Mouse (Mus musculus) embryonic facial prominence, embryonic 13.5 days (tissue): Measurements from ENCODE around the gene Ube2g1. TPM values are rescaled to one million over a fixed set of nuclear protein-coding genes. Genes with fewer than 3 reads are reported as not detected.
"Not testable (repeated sequence)": the region's sequence is repeated elsewhere in the genome, so short reads cannot be mapped to it uniquely, and the experiment has no call there.

Experiments
- ATAC-seq: fragments of 200-750 bp; cut with Nextera tagmentation; 2 replicates; pipeline ENCODE4 v1.8.0; 2017; ENCODE audit warnings: low read depth; ENCODE audit not compliant: insufficient number of reproducible peaks, insufficient read depth, low FRiP score, low TSS enrichment
- H3K27ac ChIP-seq: fragments of 300-500 bp; sonication (generic); 2 replicates; pipeline ENCODE4 v1.5.1; 2015; ENCODE audit warnings: moderate library complexity, mild to moderate bottlenecking, inconsistent platforms
- H3K27me3 ChIP-seq: fragments of 300-500 bp; sonication (generic); 2 replicates; pipeline ENCODE4 v1.6.1; 2015; ENCODE audit warnings: mild to moderate bottlenecking, inconsistent platforms
- H3K36me3 ChIP-seq: fragments of 300-500 bp; sonication (generic); 2 replicates; pipeline ENCODE4 v1.6.1; 2015; ENCODE audit warnings: mild to moderate bottlenecking, inconsistent platforms
- H3K4me1 ChIP-seq: fragments of 300-500 bp; sonication (generic); 2 replicates; pipeline ENCODE4 v1.6.1; 2015; ENCODE audit warnings: inconsistent platforms
- H3K4me2 ChIP-seq: fragments of 300-500 bp; sonication (generic); 2 replicates; pipeline ENCODE4 v1.6.1; 2015; ENCODE audit warnings: moderate library complexity, mild to moderate bottlenecking, inconsistent platforms
- H3K4me3 ChIP-seq: fragments of 300-500 bp; sonication (generic); 2 replicates; pipeline ENCODE4 v1.5.1; 2015; ENCODE audit warnings: mild to moderate bottlenecking, inconsistent platforms
- H3K9ac ChIP-seq: fragments of 300-500 bp; sonication (generic); 2 replicates; pipeline ENCODE4 v1.6.1; 2015; ENCODE audit warnings: mild to moderate bottlenecking, inconsistent platforms
- H3K9me3 ChIP-seq: fragments of 300-500 bp; sonication (generic); 2 replicates; pipeline ENCODE4 v1.6.1; 2016; ENCODE audit warnings: inconsistent platforms
- WGBS: fragments of 180-500 bp; shearing (Covaris S2); methylation state at CpG from one replicate; pipeline ENCODE4 v1.1.7; 2015; ENCODE audit warnings: mixed read lengths; 5-methylcytosine and 5-hydroxymethylcytosine counted together
- polyA plus RNA-seq: library from polyadenylated mRNA; unstranded; fragments of >200 nt; fragmentation: Nextera tagmentation; extraction: Ambion mirVana; gene quantifications from 2 replicates; pipeline ENCODE4 v1.2.1, GENCODE M21; 2015

Gene Ube2g1
- polyA plus RNA-seq, 1 experiment from 2014 or later: 75.3 TPM

DNA sequence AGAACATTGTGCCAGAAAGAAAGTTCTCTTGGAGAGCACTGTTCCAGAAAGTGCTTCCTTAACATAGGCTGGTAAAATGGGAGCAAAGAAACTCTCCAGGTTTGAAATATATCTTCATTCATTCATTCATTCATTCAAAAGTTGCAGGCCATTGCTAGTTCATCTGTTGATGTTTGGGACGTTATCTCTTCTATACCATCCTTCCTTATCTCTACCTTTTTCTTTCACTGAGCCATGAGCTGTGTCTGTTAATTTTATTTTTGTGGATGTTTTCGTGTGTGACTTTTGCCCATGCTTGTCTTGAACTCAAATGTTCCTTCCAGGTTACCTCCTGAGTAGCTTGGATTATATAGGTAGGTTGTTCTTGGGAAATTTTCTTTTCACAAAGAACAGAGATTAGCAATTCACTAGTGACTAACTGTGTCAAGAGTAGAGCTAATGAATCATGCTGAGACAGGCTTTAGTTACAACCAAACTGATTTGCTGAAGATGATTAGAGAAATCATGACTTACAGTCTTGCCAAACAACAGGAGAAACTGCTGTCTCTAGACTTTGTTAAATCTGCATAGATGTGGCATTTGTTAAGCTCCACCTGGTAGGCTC lies 89.4 kb downstream of the Ube2g1 start:
- H3K9me3 ChIP-seq: no peaks in the 10 kb centered on the region
- no peaks in the 10 kb centered on the region for H3K27me3 ChIP-seq
- peaks cover 10% of the 10 kb centered on the region for H3K4me1 ChIP-seq
- H3K36me3 ChIP-seq: no peaks in the 10 kb centered on the region
- no peak overlapping the region for H3K4me2 ChIP-seq
- H3K27ac ChIP-seq: no peak overlapping the region
- no peak overlapping the region for H3K4me3 ChIP-seq
- H3K9ac ChIP-seq: no peak overlapping the region
- ATAC-seq: no peak
- WGBS: 91% methylated on average over 2 of the region's 2 CpGs

DNA sequence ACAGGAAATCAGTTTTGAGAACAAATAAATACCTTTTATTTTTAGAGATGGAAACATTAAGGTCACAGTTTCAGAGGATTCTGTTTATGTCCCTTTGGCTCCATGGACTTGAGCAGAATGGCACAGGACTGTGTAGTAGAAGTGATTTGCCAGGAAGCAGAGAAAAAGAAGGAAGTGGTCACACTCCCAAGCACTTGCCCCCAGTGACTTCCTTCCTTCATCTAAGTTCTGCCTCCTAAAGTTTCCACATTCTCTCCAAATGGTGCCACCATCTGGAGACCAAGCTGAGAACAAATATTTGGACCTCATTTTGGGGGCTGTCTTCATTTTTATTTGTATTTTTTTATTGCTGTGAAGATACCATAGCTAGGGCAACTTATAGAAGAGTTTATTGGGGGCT lies 90.2 kb downstream of the Ube2g1 start:
- ATAC-seq: no peak
- no peaks in the 10 kb centered on the region for H3K36me3 ChIP-seq
- no peak overlapping the region for H3K4me2 ChIP-seq
- H3K4me1 ChIP-seq: 0 out of 2 replicates have a peak, but pooled peaks cover 3% of the 10 kb centered on the region
- H3K9ac ChIP-seq: no peak overlapping the region
- no peaks in the 10 kb centered on the region for H3K27me3 ChIP-seq
- no peak overlapping the region for H3K4me3 ChIP-seq
- H3K27ac ChIP-seq: no peak overlapping the region
- H3K9me3 ChIP-seq: no peaks in the 10 kb centered on the region

DNA sequence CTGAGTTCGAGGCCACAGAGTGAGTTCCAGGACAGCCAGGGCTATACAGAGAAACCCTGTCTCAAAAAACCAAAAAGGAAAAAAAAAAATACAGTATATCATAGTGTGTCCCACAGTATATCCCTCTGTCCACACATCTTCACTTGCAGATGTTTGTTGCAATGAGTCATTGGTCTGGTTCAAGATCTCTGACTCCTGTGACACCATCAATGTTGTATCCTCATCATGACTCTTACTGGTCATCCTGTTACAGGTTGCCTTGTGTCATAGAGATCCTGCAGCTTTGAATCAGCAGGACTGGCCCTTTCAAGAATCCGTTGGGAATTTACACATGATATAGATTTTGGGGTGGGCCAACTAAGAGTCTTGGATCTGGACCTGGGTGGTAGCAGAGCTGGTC lies 98.0 kb downstream of the Ube2g1 start:
- 92% methylated on average over 2 of the region's 2 CpGs for WGBS
- not testable (repeated sequence) for H3K4me3 ChIP-seq, H3K27ac ChIP-seq, ATAC-seq, H3K9ac ChIP-seq, H3K9me3 ChIP-seq, H3K4me2 ChIP-seq, H3K36me3 ChIP-seq, H3K4me1 ChIP-seq, H3K27me3 ChIP-seq

DNA sequence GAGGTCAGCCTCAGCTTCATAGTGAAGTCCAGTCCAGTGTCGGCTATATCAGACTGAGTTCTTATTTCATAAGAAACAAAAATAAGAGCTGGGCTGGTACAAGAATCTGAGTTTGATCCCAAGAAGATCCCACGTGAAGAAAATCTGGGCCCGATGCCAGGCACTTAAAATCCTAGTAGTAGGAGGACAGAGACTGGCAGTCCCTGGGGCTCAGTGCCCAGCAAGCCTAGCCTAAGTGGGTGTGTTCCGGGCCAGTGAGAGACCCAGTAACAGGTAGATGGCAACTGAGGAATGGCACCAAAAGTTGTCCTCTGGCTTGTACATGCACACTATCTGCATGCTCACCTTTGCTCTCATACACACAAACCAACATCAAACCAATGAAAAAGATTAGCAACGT lies 105.6 kb downstream of the Ube2g1 start:
- Histone ChIP-seq H3K4me2 (no peak overlapping the region), H3K36me3 (peaks cover 28% of the 10 kb centered on the region), H3K4me1 (no peaks in the 10 kb centered on the region), H3K27me3 (no peaks in the 10 kb centered on the region), H3K27ac (no peak overlapping the region), H3K4me3 (no peak overlapping the region), H3K9me3 (no peaks in the 10 kb centered on the region), H3K9ac (no peak overlapping the region)
- 97% methylated on average over 5 of the region's 5 CpGs for WGBS
- no peak for ATAC-seq

DNA sequence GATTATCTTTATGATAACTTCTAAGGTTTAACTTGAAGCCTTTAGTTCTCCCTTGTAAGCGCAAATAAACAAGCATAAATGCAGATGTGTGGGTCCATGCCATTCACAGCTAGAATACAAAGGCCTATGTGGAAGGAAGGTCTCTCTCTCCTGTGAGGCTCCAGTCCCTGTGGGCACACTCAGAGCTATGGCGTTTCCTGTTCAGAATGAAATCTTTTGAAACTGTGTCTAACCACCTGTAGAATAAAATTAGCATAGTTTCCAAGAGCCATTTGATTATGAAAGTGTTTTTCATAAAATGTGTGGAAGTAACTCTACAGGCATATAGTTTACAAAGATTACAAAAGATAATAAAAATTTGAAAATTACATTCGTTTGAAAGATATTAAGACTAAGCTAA lies 111.1 kb downstream of the Ube2g1 start:
- Histone ChIP-seq H3K36me3 (peaks cover 19% of the 10 kb centered on the region), H3K4me3 (no peak overlapping the region), H3K4me2 (no peak overlapping the region), H3K9me3 (no peaks in the 10 kb centered on the region), H3K27me3 (no peaks in the 10 kb centered on the region), H3K27ac (no peak overlapping the region), H3K4me1 (0 out of 2 replicates have a peak, but pooled peaks cover 2% of the 10 kb centered on the region), H3K9ac (no peak overlapping the region)
- ATAC-seq: no peak
- 85% methylated on average over 3 of the region's 3 CpGs for WGBS

DNA sequence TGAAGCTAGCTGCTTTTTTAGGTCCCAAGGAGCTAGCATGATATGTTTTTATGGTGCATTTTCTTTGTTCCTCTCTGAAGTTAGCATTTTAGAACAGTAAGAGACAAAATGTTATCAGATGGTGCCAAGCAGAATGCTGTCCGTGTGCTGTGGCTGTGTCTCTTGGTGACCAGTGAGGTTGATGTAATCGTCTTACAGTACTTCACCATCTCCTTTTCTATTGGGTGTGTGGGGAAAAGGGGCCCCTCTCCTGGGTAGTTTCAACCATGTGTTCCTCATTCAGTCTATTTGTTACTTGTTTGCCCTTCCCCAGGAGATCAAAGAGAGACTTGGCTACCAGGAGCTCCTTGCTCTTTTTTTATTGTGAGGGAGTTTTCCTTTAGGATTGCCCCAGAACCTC lies 116.1 kb downstream of the Ube2g1 start:
- Histone ChIP-seq H3K27me3 (no peaks in the 10 kb centered on the region), H3K4me1 (0 out of 2 replicates have a peak, but pooled peaks cover 4% of the 10 kb centered on the region), H3K27ac (no peak overlapping the region), H3K9me3 (no peaks in the 10 kb centered on the region), H3K36me3 (peaks cover 6% of the 10 kb centered on the region; the same call in 1 of the 2 replicates), H3K9ac (no peak overlapping the region), H3K4me3 (no peak overlapping the region), H3K4me2 (no peak overlapping the region)
- ATAC-seq: no peak
- WGBS: 16% methylated on average over 2 of the region's 2 CpGs

DNA sequence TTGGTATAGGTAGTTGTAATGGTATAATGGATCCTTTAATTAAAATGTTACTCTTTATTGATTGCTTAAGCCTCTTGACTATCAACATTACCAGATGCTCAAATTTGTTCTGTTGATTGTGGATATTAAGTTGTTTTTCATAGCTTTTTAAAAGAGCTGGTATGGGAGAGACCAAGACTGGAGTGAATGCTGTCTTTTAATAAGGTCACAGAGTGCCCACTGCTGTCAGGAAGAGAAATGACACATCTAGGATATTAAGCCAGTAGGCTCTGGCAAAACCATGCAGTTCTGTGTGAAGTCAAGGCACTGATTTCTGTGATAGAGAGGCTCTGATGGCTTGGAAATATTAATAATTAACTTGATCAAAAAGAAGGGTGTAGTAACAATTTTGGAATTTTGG lies 116.8 kb downstream of the Ube2g1 start:
- no peak for ATAC-seq
- no peak overlapping the region for H3K4me2 ChIP-seq
- H3K9me3 ChIP-seq: no peaks in the 10 kb centered on the region

DNA sequence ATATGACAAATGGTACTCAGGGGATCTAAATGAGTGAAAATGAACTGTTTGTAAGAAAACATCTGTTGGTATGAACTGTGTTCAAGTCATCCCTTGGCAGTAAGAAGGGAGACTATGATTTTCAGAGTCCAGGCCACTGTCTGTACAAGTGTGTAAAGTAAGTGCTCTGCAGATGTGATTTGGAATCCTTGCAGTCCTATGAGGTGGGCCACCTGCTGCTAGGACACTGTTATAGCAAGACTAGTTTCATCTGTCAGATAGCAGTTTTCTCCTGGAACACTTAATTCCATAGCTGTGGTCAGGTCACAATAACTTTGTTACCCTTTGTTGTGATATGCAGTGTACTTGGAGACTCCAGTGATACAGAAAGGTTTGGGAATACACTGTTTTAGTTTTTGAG lies 118.9 kb downstream of the Ube2g1 start:
- no peak overlapping the region for H3K27ac ChIP-seq
- no peak overlapping the region for H3K9ac ChIP-seq
- no peak overlapping the region for H3K4me2 ChIP-seq
- H3K4me3 ChIP-seq: no peak overlapping the region
- H3K36me3 ChIP-seq: peaks cover 32% of the 10 kb centered on the region
- no peaks in the 10 kb centered on the region for H3K27me3 ChIP-seq
- no peaks in the 10 kb centered on the region for H3K9me3 ChIP-seq
- 0 out of 2 replicates have a peak, but pooled peaks cover 4% of the 10 kb centered on the region for H3K4me1 ChIP-seq
- no peak for ATAC-seq

More for the DNA sequence above, 116.8 kb downstream of the Ube2g1 start:
- Histone ChIP-seq H3K4me3 (no peak overlapping the region), H3K4me1 (0 out of 2 replicates have a peak, but pooled peaks cover 4% of the 10 kb centered on the region), H3K27me3 (no peaks in the 10 kb centered on the region), H3K36me3 (peaks cover 12% of the 10 kb centered on the region; the same call in 1 of the 2 replicates), H3K9ac (no peak overlapping the region), H3K27ac (no peak overlapping the region)

DNA sequence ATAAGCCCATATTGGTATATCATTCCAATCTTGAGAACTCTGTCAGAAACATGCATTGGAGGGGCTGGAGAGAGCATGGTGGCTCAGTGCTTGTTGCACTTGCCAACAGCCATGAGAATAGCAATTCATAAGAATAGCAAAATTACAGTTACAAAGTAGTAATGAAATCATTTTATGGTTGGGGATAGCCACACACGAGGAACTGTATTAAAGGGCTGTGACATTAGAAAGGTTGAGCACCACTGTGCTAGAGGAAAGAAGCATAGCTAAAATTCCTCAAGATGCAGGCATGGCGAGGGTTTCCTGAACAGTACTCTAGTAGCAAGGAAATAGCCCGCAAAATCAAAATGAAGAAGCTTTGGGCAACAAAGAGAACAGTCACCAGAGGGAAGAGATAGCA lies 126.7 kb downstream of the Ube2g1 start:
- no peak overlapping the region for H3K9ac ChIP-seq
- H3K27ac ChIP-seq: no peak overlapping the region
- no peaks in the 10 kb centered on the region for H3K27me3 ChIP-seq
- H3K4me1 ChIP-seq: no peaks in the 10 kb centered on the region
- no peak for ATAC-seq
- H3K36me3 ChIP-seq: peaks cover 74% of the 10 kb centered on the region
- H3K9me3 ChIP-seq: no peaks in the 10 kb centered on the region
- H3K4me2 ChIP-seq: no peak overlapping the region
- 94% methylated on average over 3 of the region's 3 CpGs for WGBS
- no peak overlapping the region for H3K4me3 ChIP-seq

DNA sequence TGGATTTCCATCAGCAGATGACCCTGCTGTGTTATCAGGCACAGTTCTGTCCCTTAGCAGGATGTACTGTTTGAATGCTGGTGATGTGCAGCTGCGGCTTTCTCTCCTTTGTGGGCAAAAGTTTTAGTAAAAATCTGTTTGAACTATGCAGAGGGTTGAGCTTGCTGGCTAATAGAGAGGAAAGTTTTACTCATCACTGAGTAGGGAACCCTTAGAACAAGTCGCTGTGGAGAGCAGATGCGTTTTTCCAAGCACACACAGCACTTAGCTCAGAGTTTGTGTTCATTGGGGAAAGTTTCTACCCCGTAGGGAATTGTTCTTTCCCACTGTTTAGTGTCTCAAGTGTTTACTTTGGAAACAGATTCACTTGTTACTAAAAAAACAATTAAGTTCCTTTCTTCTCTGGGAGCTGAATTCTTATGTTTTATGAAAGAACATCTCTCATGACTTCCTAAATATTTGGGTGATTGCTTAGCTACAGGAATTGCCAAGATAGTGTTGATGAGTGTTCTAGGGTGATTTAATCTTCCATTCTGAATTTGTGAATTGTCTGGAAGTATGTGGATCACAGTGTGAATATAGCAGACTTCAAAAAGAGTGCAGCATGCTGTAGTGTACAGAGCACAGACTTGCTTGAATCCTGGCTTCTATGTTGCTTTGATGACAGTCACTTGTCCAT lies 127.9 kb downstream of the Ube2g1 start:
- H3K4me2 ChIP-seq: no peak overlapping the region
- peaks cover 73% of the 10 kb centered on the region for H3K36me3 ChIP-seq
- H3K9me3 ChIP-seq: no peaks in the 10 kb centered on the region
- no peak for ATAC-seq
- no peaks in the 10 kb centered on the region for H3K4me1 ChIP-seq
- H3K4me3 ChIP-seq: no peak overlapping the region
- WGBS: 89% methylated on average over 4 of the region's 4 CpGs
- H3K9ac ChIP-seq: no peak overlapping the region
- H3K27me3 ChIP-seq: no peaks in the 10 kb centered on the region
- H3K27ac ChIP-seq: no peak overlapping the region

DNA sequence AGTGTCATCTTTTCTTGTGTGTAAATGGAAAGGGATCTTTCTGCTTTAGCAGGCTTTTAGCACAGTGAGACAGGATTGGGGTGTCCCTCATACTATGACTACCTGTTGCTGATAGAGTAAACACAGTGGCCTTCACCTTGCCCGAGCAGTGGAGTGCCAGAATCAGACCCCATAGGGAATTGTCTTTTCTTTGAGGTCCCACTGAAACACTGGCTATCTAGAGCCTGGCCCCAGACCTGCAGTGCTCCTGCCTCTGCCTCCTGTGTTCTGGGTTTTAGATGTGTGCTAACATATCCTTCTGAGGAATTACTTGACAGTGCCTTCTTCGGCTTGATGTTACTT lies 128.4 kb downstream of the Ube2g1 start:
- Histone ChIP-seq H3K9ac (no peak overlapping the region), H3K9me3 (no peaks in the 10 kb centered on the region), H3K27me3 (no peaks in the 10 kb centered on the region), H3K27ac (no peak overlapping the region), H3K36me3 (peaks cover 73% of the 10 kb centered on the region), H3K4me1 (no peaks in the 10 kb centered on the region), H3K4me3 (no peak overlapping the region), H3K4me2 (no peak overlapping the region)
- WGBS: 88% methylated on average over 2 of the region's 2 CpGs
- no peak for ATAC-seq
